Mouse (Mus musculus): ENCODE results near the gene Vps45. TPM values are rescaled to one million over a fixed set of nuclear protein-coding genes. Genes with fewer than 3 reads are reported as not detected.

Gene Vps45
- polyA plus RNA-seq, 1 experiment from 2014 or later = 20.4 TPM

GRCm38 (mm10) chr3:95950763-95951551 is 107.3 kb downstream of the Vps45 start:
- Histone ChIP-seq H3K4me1 (ENCODE audit: control insufficient read depth, insufficient read depth, low read length) (0 out of 2 replicates have a peak, but pooled peaks cover 2% of the 10 kb centered on the region), H3K9ac (ENCODE audit: low read depth, low read length) (peak overlapping the region; percentile 83), H3K36me3 (ENCODE audit: control insufficient read depth, insufficient read depth, low read length) (peaks cover 4% of the 10 kb centered on the region; the same call in 1 of the 2 replicates), H3K4me2 (peak overlapping the region; percentile 71), H3K4me3 (ENCODE audit: low read depth, low read length) (peak overlapping the region; percentile 56), H3K9me3 (replicated peaks; ENCODE audit: control insufficient read depth, low read length) (no peaks in the 10 kb centered on the region), H3K27me3 (ENCODE audit: control insufficient read depth, insufficient read depth, low read length) (no peaks in the 10 kb centered on the region), H3K27ac (ENCODE audit: low read depth, low read length) (peak overlapping the region; percentile 96)
- WGBS (ENCODE audit: insufficient replicate concordance) = 2% methylated on average over 49 of the region's 49 CpGs
- ATAC-seq (replicated peaks; ENCODE audit: insufficient number of reproducible peaks, low FRiP score, low TSS enrichment) = peak; percentile 87

Other genes starting within 250 kb of the Vps45 start
- 20.5 and 25.0 TPM in 2 replicates for gene Rprd2, start 239.6 kb downstream of the Vps45 start, polyA plus RNA-seq (2014; fragmentation: Nextera tagmentation; extraction: Ambion mirVana)
- gene Prpf3, start 202.6 kb downstream of the Vps45 start, polyA plus RNA-seq (2014; fragmentation: Nextera tagmentation; extraction: Ambion mirVana) = 40.5 and 40.6 TPM in 2 replicates
- gene Mrps21, start 186.9 kb downstream of the Vps45 start, polyA plus RNA-seq (2014; fragmentation: Nextera tagmentation; extraction: Ambion mirVana) = 386 and 410 TPM in 2 replicates
- 5.9 and 7.1 TPM in 2 replicates for gene Ciart, start 176.2 kb downstream of the Vps45 start, polyA plus RNA-seq (2014; fragmentation: Nextera tagmentation; extraction: Ambion mirVana)
- 29.3 and 29.5 TPM in 2 replicates for gene BC028528, start 166.5 kb downstream of the Vps45 start, polyA plus RNA-seq (2014; fragmentation: Nextera tagmentation; extraction: Ambion mirVana)
- 25.9 and 42.4 TPM in 2 replicates for gene Aph1a, start 164.5 kb downstream of the Vps45 start, polyA plus RNA-seq (2014; fragmentation: Nextera tagmentation; extraction: Ambion mirVana)
- gene Car14, start 153.8 kb downstream of the Vps45 start, polyA plus RNA-seq (2014; fragmentation: Nextera tagmentation; extraction: Ambion mirVana) = 39.0 and 39.1 TPM in 2 replicates
- 71.0 and 88.5 TPM in 2 replicates for gene Anp32e, start 129.2 kb downstream of the Vps45 start, polyA plus RNA-seq (2014; fragmentation: Nextera tagmentation; extraction: Ambion mirVana)
- gene Plekho1, start 62.5 kb downstream of the Vps45 start, polyA plus RNA-seq (2014; fragmentation: Nextera tagmentation; extraction: Ambion mirVana) = 69.5 and 82.2 TPM in 2 replicates
- gene Otud7b, start 46.1 kb upstream of the Vps45 start, polyA plus RNA-seq (2014; fragmentation: Nextera tagmentation; extraction: Ambion mirVana) = 8.7 and 9.3 TPM in 2 replicates
- gene Mtmr11, start 103.5 kb upstream of the Vps45 start, polyA plus RNA-seq (2014; fragmentation: Nextera tagmentation; extraction: Ambion mirVana) = 8.6 and 10.4 TPM in 2 replicates
- 119 and 126 TPM in 2 replicates for gene Sf3b4, start 113.9 kb upstream of the Vps45 start, polyA plus RNA-seq (2014; fragmentation: Nextera tagmentation; extraction: Ambion mirVana)
- gene Sv2a, start 122.7 kb upstream of the Vps45 start, polyA plus RNA-seq (2014; fragmentation: Nextera tagmentation; extraction: Ambion mirVana) = 12.3 and 18.6 TPM in 2 replicates
- gene Bola1, start 161.2 kb upstream of the Vps45 start, polyA plus RNA-seq (2014; fragmentation: Nextera tagmentation; extraction: Ambion mirVana) = 47.5 and 49.6 TPM in 2 replicates
- not detected in 2 replicates for gene Hist2h2ab, start 161.4 kb upstream of the Vps45 start, polyA plus RNA-seq (2014; fragmentation: Nextera tagmentation; extraction: Ambion mirVana)
- gene Hist2h2ac, start 162.4 kb upstream of the Vps45 start, polyA plus RNA-seq (2014; fragmentation: Nextera tagmentation; extraction: Ambion mirVana) = 3.6 and 5.5 TPM in 2 replicates
- gene Hist2h2be, start 162.7 kb upstream of the Vps45 start, polyA plus RNA-seq (2014; fragmentation: Nextera tagmentation; extraction: Ambion mirVana) = 3.3 and 5.4 TPM in 2 replicates
- gene Hist2h3c2, start 180.7 kb upstream of the Vps45 start, polyA plus RNA-seq (2014; fragmentation: Nextera tagmentation; extraction: Ambion mirVana) = 1.8 and 2.6 TPM in 2 replicates
- gene Hist2h2aa2, start 181.8 kb upstream of the Vps45 start, polyA plus RNA-seq (2014; fragmentation: Nextera tagmentation; extraction: Ambion mirVana) = 17.2 and 27.4 TPM in 2 replicates
- gene Hist2h2aa1, start 187.0 kb upstream of the Vps45 start, polyA plus RNA-seq (2014; fragmentation: Nextera tagmentation; extraction: Ambion mirVana) = 7.9 and 13.4 TPM in 2 replicates
- gene Hist2h3c1, start 188.2 kb upstream of the Vps45 start, polyA plus RNA-seq (2014; fragmentation: Nextera tagmentation; extraction: Ambion mirVana) = 0.66 and 1.2 TPM in 2 replicates
- gene Hist2h4, start 204.8 kb upstream of the Vps45 start, polyA plus RNA-seq (2014; fragmentation: Nextera tagmentation; extraction: Ambion mirVana) = 1.3 and 2.7 TPM in 2 replicates
- 24.3 and 29.5 TPM in 2 replicates for gene Hist2h3b, start 210.2 kb upstream of the Vps45 start, polyA plus RNA-seq (2014; fragmentation: Nextera tagmentation; extraction: Ambion mirVana)
- 6.6 and 7.1 TPM in 2 replicates for gene Hist2h2bb, start 211.3 kb upstream of the Vps45 start, polyA plus RNA-seq (2014; fragmentation: Nextera tagmentation; extraction: Ambion mirVana)
- gene Fcgr1, start 235.5 kb upstream of the Vps45 start, polyA plus RNA-seq (2014; fragmentation: Nextera tagmentation; extraction: Ambion mirVana) = 0.89 and 1.3 TPM in 2 replicates

Measured in heart, embryonic 11.5 days (tissue).